Mouse (Mus musculus) macrophage (primary cell): ENCODE data around the gene Zap70. TPM values are rescaled to one million over a fixed set of nuclear protein-coding genes. Genes with fewer than 3 reads are reported as not detected.

Source experiments
- H3K27ac ChIP-seq: fragments of 350-480 bp; formaldehyde crosslinking; 2 replicates; pipeline ENCODE4 v1.9.0; 2021
- H3K36me3 ChIP-seq: fragments of 350-480 bp; formaldehyde crosslinking; 2 replicates; pipeline ENCODE4 v1.9.0; 2021; ENCODE audit errors: inconsistent target
- H3K4me3 ChIP-seq: fragments of 350-480 bp; formaldehyde crosslinking; 2 replicates; pipeline ENCODE4 v1.9.0; 2021; ENCODE audit errors: inconsistent target
- H3K79me2 ChIP-seq: fragments of 350-480 bp; formaldehyde crosslinking; 2 replicates; pipeline ENCODE4 v1.9.0; 2021; ENCODE audit errors: inconsistent target
- WGBS: methylation state at CpG from one replicate; pipeline ENCODE4 v1.1.7; 2026; ENCODE audit warnings: inconsistent platforms; ENCODE audit not compliant: missing documents; 5-methylcytosine and 5-hydroxymethylcytosine counted together
- polyA plus RNA-seq: library from polyadenylated mRNA; stranded (reverse); fragments of 250-400 nt; gene quantifications from 3 replicates; pipeline ENCODE4 v1.2.4, GENCODE M21; 2018; ENCODE audit warnings: inconsistent platforms

Gene Zap70
- polyA plus RNA-seq, 1 experiment from 2014 or later, result not detected

- Histone ChIP-seq H3K79me2 (no peaks in the 10 kb centered on the region), H3K27ac (no peak overlapping the region), H3K36me3 (peaks cover 55% of the 10 kb centered on the region), H3K4me3 (no peak overlapping the region)
- 67% methylated on average over 14 of the region's 14 CpGs for WGBS
Observed at GRCm38 (mm10) chr1:36830913-36831866, 69.6 kb downstream of the Zap70 start.

Other genes starting within 250 kb of the Zap70 start
- 6.7 to 14.7 TPM (median 6.8 TPM) in 3 replicates for gene Cnnm3, start 249.9 kb upstream of the Zap70 start, polyA plus RNA-seq
- gene Ankrd23, start 224.9 kb upstream of the Zap70 start, polyA plus RNA-seq, result 1.3 to 4.4 TPM (median 1.6 TPM) in 3 replicates
- 0.11 TPM in 1 of 3 replicates, not detected in the others for gene Gm42417, start 222.4 kb upstream of the Zap70 start, polyA plus RNA-seq
- gene Ankrd39, start 214.4 kb upstream of the Zap70 start, polyA plus RNA-seq, result 1.6 to 6.1 TPM (median 5.0 TPM) in 3 replicates
- 1.1 to 9.2 TPM (median 3.1 TPM) in 3 replicates for gene Sema4c, start 203.4 kb upstream of the Zap70 start, polyA plus RNA-seq
- gene Fam178b, start 78.6 kb upstream of the Zap70 start, polyA plus RNA-seq, result not detected in 3 replicates
- gene Cox5b, start 70.3 kb upstream of the Zap70 start, polyA plus RNA-seq, result 151 to 228 TPM (median 160 TPM) in 3 replicates
- not detected in 3 replicates for gene 4933424G06Rik, start 51.6 kb upstream of the Zap70 start, polyA plus RNA-seq
- 43.0 to 46.2 TPM (median 44.1 TPM) in 3 replicates for gene Actr1b, start 47.4 kb upstream of the Zap70 start, polyA plus RNA-seq
- gene Tmem131, start 181.9 kb downstream of the Zap70 start, polyA plus RNA-seq, result 39.9 to 72.3 TPM (median 44.5 TPM) in 3 replicates